Mouse (Mus musculus): ENCODE results near the gene Hhat. TPM values are rescaled to one million over a fixed set of nuclear protein-coding genes. Genes with fewer than 3 reads are reported as not detected.

The Hhat gene
- polyA plus RNA-seq, 1 experiment from 2014 or later, result 4.4 TPM

DNA sequence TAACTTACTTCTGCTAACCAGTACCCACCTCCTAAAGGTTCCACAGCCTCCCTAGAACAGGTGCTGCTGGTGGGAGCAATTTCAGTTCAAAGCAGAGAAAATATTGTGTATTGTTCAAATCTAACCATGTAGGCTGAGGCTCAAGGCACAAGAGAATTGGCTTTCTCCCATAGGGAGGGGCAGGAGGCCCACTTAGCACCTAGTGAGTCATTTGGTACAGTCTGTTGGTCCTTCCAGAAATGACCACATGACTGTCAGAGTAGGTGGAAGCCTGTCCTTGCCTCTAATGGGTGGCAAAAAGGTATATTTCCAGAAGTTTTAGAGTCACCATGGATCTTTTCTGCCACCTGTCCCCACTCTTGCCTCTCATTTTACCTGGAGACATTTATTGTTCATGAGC, 289.6 kb downstream of the Hhat start:
- H3K4me2 ChIP-seq, result no peak overlapping the region
- H3K36me3 ChIP-seq, result no peaks in the 10 kb centered on the region
- no peaks in the 10 kb centered on the region for H3K27me3 ChIP-seq
- no peak overlapping the region for H3K9ac ChIP-seq
- H3K9me3 ChIP-seq, result no peaks in the 10 kb centered on the region
- no peak overlapping the region for H3K4me3 ChIP-seq
- H3K4me1 ChIP-seq (replicated peaks), result no peaks in the 10 kb centered on the region
- no peak for ATAC-seq (ENCODE audit: low read depth)
- no peak overlapping the region for H3K27ac ChIP-seq (replicated peaks)

DNA sequence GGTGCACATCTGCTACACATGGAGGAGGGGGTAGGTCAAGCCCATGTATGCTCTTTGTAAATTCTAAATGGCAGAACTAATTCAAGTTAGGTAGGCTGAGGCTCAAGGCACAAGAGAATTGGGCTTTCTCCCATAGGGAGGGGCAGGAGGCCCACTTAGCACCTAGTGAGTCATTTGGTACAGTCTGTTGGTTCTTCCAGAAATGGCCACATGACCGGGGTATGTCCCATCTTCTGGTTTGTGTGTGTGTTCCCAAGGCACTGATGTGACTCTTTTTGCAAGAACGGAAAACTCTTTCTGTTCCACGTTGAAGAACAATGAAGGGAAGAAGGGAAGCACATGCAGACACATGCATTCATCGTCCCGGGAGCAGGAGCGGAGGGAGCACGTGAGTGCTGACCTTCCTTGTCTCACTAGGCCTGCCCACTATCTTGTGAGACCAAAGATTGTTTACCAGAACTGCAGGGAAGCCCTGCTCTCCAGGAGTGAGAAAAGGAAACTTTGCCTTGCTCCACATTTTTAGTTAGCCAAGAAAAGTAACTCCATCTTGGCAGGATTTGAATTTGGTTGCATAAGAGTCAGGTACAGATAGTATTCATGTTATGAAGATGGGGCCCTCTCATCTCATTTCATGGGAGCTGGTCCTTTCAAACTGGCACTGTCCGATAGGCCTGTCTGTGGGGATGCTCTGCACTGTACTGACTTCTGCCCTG, 290.8 kb downstream of the Hhat start:
- Histone ChIP-seq H3K4me1 (replicated peaks) (no peaks in the 10 kb centered on the region), H3K27ac (replicated peaks) (no peak overlapping the region), H3K27me3 (no peaks in the 10 kb centered on the region), H3K4me3 (no peak overlapping the region), H3K9ac (no peak overlapping the region), H3K4me2 (no peak overlapping the region), H3K36me3 (no peaks in the 10 kb centered on the region), H3K9me3 (no peaks in the 10 kb centered on the region)
- no peak for ATAC-seq (ENCODE audit: low read depth)
- 85% methylated on average over 8 of the region's 8 CpGs for WGBS

DNA sequence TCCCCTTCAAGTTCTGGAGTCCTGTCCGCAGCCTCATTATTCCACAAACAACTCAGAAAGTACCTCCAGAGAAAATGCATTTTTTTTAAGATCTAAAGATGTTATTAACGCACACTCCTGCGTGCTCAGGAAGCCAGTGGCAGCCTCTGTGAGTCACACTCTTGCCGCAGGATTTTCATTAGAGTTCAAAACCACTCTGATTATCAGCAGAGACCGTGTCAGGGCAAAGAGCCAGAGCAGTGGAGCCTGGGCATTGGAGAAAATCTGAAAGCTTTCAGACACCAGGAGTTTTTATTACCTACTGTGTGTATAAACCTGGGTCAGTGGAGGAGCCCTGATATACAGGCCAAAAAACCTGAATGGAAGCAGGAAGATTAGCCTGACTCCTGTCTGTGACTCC, 292.8 kb downstream of the Hhat start:
- Histone ChIP-seq H3K27ac (replicated peaks) (no peak overlapping the region), H3K9ac (no peak overlapping the region), H3K4me2 (no peak overlapping the region), H3K27me3 (no peaks in the 10 kb centered on the region), H3K36me3 (no peaks in the 10 kb centered on the region), H3K4me3 (no peak overlapping the region), H3K9me3 (no peaks in the 10 kb centered on the region), H3K4me1 (replicated peaks) (no peaks in the 10 kb centered on the region)
- ATAC-seq (ENCODE audit: low read depth), result no peak
- WGBS, result 79% methylated on average over 5 of the region's 5 CpGs

DNA sequence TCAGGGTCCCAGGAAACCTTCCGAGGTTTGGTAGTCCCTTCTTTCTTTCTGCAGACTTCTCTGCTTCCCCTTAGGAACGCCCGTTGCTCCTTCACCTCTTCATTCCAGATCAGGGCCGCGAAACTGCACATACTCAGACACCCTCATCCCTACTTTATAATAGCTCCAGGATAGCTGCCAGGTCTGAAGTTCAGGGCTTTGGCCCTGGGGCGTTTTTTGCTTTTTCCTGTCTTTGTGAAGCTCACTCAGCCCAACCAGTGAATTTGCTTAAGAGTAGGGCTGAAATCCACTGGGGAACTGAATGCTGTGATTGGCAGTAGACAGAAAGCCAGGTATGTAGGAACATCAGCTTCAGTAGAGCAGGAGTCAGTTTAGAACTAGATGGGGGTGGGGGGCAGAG, 293.5 kb downstream of the Hhat start:
- no peaks in the 10 kb centered on the region for H3K36me3 ChIP-seq
- H3K9ac ChIP-seq, result no peak overlapping the region
- no peaks in the 10 kb centered on the region for H3K27me3 ChIP-seq
- no peak for ATAC-seq (ENCODE audit: low read depth)
- H3K4me3 ChIP-seq, result no peak overlapping the region
- WGBS, result 83% methylated on average over 6 of the region's 6 CpGs
- H3K9me3 ChIP-seq, result no peaks in the 10 kb centered on the region
- no peaks in the 10 kb centered on the region for H3K4me1 ChIP-seq (replicated peaks)
- H3K27ac ChIP-seq (replicated peaks), result no peak overlapping the region
- no peak overlapping the region for H3K4me2 ChIP-seq

GRCm38 (mm10) chr1:192476704-192477103, 294.3 kb downstream of the Hhat start:
- ATAC-seq (ENCODE audit: low read depth), result no peak
- no peaks in the 10 kb centered on the region for H3K4me1 ChIP-seq (replicated peaks)
- H3K4me2 ChIP-seq, result no peak overlapping the region
- H3K4me3 ChIP-seq, result no peak overlapping the region
- no peak overlapping the region for H3K27ac ChIP-seq (replicated peaks)
- no peaks in the 10 kb centered on the region for H3K27me3 ChIP-seq
- H3K9me3 ChIP-seq, result no peaks in the 10 kb centered on the region
- H3K36me3 ChIP-seq, result no peaks in the 10 kb centered on the region
- 83% methylated on average over 7 of the region's 7 CpGs for WGBS
- H3K9ac ChIP-seq, result no peak overlapping the region

DNA sequence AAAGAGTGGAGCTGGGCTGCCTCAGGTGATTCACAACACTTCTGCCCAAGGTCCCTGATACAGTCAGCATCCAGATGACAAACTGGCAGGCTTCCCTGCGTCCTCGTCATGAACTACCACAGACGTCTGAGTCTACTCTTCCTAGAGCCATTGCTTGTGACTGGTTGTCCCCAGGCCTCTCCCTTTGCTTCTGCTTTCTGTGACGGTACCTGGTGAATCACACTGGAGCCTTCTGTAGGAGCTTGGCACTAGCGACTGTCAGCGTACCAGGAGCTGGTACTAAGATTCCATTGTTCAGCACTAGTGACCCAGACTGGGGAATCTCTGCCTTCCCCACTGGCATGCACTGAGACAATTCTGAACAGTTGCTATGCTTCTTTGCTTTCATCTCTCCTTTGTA, 297.9 kb downstream of the Hhat start:
- H3K27me3 ChIP-seq, result no peaks in the 10 kb centered on the region
- no peaks in the 10 kb centered on the region for H3K36me3 ChIP-seq
- no peak for ATAC-seq (ENCODE audit: low read depth)
- no peak overlapping the region for H3K27ac ChIP-seq (replicated peaks)
- H3K4me2 ChIP-seq, result no peak overlapping the region
- H3K9ac ChIP-seq, result no peak overlapping the region
- H3K9me3 ChIP-seq, result no peaks in the 10 kb centered on the region
- 93% methylated on average over 6 of the region's 6 CpGs for WGBS
- no peak overlapping the region for H3K4me3 ChIP-seq
- H3K4me1 ChIP-seq (replicated peaks), result no peaks in the 10 kb centered on the region

- Histone ChIP-seq H3K4me1 (replicated peaks) (no peaks in the 10 kb centered on the region), H3K9ac (no peak overlapping the region), H3K4me3 (no peak overlapping the region), H3K4me2 (no peak overlapping the region), H3K27me3 (no peaks in the 10 kb centered on the region), H3K9me3 (no peaks in the 10 kb centered on the region), H3K36me3 (no peaks in the 10 kb centered on the region), H3K27ac (replicated peaks) (no peak overlapping the region)
- no peak for ATAC-seq (ENCODE audit: low read depth)
- 66% methylated on average over 4 of the region's 4 CpGs for WGBS
Observed at GRCm38 (mm10) chr1:192472366-192472765, 298.7 kb downstream of the Hhat start.

DNA sequence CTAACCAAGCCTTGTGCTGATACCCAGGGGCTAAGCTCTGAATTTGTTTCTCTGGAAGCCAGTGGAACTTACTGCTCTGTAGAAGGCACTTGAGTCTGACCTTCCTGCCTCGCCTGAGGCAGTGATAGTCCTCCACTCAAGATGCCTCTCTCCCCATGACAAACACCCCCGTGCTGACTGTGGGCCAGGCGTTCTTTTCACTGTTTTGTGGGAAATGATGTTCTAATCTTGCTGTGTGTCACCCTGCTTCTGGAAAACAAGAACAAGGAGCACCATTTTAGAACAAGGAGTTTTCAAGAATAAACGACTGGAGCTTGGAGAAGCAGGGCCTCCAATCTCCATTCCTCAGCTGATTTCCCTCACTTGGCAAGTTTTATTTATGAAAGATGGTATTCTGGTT, 307.3 kb downstream of the Hhat start:
- no peak overlapping the region for H3K27ac ChIP-seq (replicated peaks)
- H3K9me3 ChIP-seq, result no peaks in the 10 kb centered on the region
- WGBS, result 78% methylated on average over 4 of the region's 4 CpGs
- H3K4me2 ChIP-seq, result no peak overlapping the region
- no peaks in the 10 kb centered on the region for H3K4me1 ChIP-seq (replicated peaks)
- H3K36me3 ChIP-seq, result no peaks in the 10 kb centered on the region
- no peaks in the 10 kb centered on the region for H3K27me3 ChIP-seq
- no peak for ATAC-seq (ENCODE audit: low read depth)
- no peak overlapping the region for H3K9ac ChIP-seq
- H3K4me3 ChIP-seq, result no peak overlapping the region

DNA sequence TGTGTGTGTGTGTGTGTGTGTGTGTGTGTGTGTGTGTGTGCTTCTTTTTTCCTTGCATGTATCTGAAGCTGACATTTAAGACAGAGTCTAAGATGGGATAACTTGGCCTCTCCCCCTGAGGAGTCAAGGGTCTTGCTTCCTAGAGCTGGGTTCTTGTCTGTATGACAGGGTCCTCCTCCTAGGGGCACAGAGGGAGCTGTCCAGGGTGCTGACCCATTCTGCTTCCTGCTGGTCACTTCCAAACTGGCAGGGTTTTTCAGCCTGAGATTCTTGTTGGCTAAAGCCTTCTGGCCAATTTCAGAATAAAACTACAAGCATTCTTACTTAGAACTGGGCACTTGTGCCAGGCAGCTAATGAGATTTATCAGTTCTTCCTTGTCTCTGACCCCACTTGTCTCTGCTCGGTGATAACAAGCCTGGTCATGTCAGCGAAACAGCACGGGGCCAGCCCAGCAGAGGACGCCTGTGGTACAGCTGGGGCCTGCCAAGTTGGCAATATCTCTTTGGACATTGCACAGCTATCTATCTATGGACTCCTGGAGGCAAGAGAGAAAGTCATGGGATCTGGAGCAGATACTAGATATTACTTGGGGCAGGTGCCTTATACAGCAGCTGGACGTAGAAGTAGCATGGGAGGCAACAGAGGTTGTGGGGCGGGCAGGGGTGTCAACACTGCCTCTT, 313.4 kb downstream of the Hhat start:
- H3K4me3 ChIP-seq, result no peak overlapping the region
- H3K4me2 ChIP-seq, result no peak overlapping the region
- no peak overlapping the region for H3K9ac ChIP-seq
- peaks cover 9% of the 10 kb centered on the region for H3K4me1 ChIP-seq (replicated peaks)
- H3K36me3 ChIP-seq, result no peaks in the 10 kb centered on the region
- 81% methylated on average over 6 of the region's 6 CpGs for WGBS
- no peak overlapping the region for H3K27ac ChIP-seq (replicated peaks)
- no peak for ATAC-seq (ENCODE audit: low read depth)
- no peaks in the 10 kb centered on the region for H3K27me3 ChIP-seq
- H3K9me3 ChIP-seq, result no peaks in the 10 kb centered on the region

GRCm38 (mm10) chr1:192457037-192457436, 314.0 kb downstream of the Hhat start:
- Histone ChIP-seq H3K4me1 (replicated peaks) (peaks cover 9% of the 10 kb centered on the region), H3K36me3 (no peaks in the 10 kb centered on the region), H3K9me3 (no peaks in the 10 kb centered on the region), H3K27me3 (no peaks in the 10 kb centered on the region), H3K4me2 (no peak overlapping the region), H3K9ac (no peak overlapping the region), H3K27ac (replicated peaks) (no peak overlapping the region), H3K4me3 (no peak overlapping the region)
- WGBS, result 75% methylated on average over 3 of the region's 3 CpGs
- ATAC-seq (ENCODE audit: low read depth), result no peak

- ATAC-seq (ENCODE audit: low read depth), result no peak
- H3K4me1 ChIP-seq (replicated peaks), result peaks cover 9% of the 10 kb centered on the region
Observed at GRCm38 (mm10) chr1:192454981-192455380, 316.0 kb downstream of the Hhat start.

GRCm38 (mm10) chr1:192454501-192454900, 316.5 kb downstream of the Hhat start:
- Histone ChIP-seq H3K4me3 (no peak overlapping the region), H3K36me3 (no peaks in the 10 kb centered on the region), H3K4me2 (no peak overlapping the region), H3K27ac (replicated peaks) (no peak overlapping the region), H3K9me3 (no peaks in the 10 kb centered on the region), H3K9ac (no peak overlapping the region), H3K27me3 (no peaks in the 10 kb centered on the region), H3K4me1 (replicated peaks) (peaks cover 9% of the 10 kb centered on the region)
- WGBS, result 53% methylated on average over 1 of the region's 1 CpGs
- ATAC-seq (ENCODE audit: low read depth), result no peak

More at GRCm38 (mm10) chr1:192454981-192455380, 316.0 kb downstream of the Hhat start:
- no peak overlapping the region for H3K4me3 ChIP-seq
- no peak overlapping the region for H3K27ac ChIP-seq (replicated peaks)
- H3K9me3 ChIP-seq, result no peaks in the 10 kb centered on the region
- no peaks in the 10 kb centered on the region for H3K36me3 ChIP-seq
- H3K27me3 ChIP-seq, result no peaks in the 10 kb centered on the region
- WGBS, result 46% methylated on average over 4 of the region's 4 CpGs
- no peak overlapping the region for H3K9ac ChIP-seq
- no peak overlapping the region for H3K4me2 ChIP-seq

GRCm38 (mm10) chr1:192451722-192452121, 319.3 kb downstream of the Hhat start:
- 70% methylated on average over 4 of the region's 4 CpGs for WGBS
- H3K27me3 ChIP-seq, result no peaks in the 10 kb centered on the region
- no peak overlapping the region for H3K27ac ChIP-seq (replicated peaks)
- no peaks in the 10 kb centered on the region for H3K9me3 ChIP-seq
- ATAC-seq (ENCODE audit: low read depth), result no peak
- H3K4me3 ChIP-seq, result no peak overlapping the region
- no peak overlapping the region for H3K4me2 ChIP-seq
- H3K4me1 ChIP-seq (replicated peaks), result peaks cover 9% of the 10 kb centered on the region
- H3K9ac ChIP-seq, result no peak overlapping the region
- no peaks in the 10 kb centered on the region for H3K36me3 ChIP-seq
